Mouse (Mus musculus) granulocyte monocyte progenitor cell, adult 5-6 weeks (primary cell): ENCODE measurements around the gene Zfc3h1. TPM values are rescaled to one million over a fixed set of nuclear protein-coding genes. Genes with fewer than 3 reads are reported as not detected.

Experiments used
- ATAC-seq: replicated peaks from 2 replicates; pipeline ENCODE4 v1.8.0; 2016; ENCODE audit warnings: mild to moderate bottlenecking, moderate TSS enrichment, inconsistent platforms; ENCODE audit not compliant: poor library complexity, severe bottlenecking
- total RNA-seq, 2 experiments: library from RNA; stranded (forward) in 1 of 2; stranded (reverse) in 1 of 2; fragments of 200-712, 200-1000 nt in 1 of 2; fragments of >200 nt in 1 of 2; fragmentation: Nextera tagmentation in 1 of 2; gene quantifications; 2 replicates each; pipeline ENCODE4 v1.2.3; 2014 to 2017

Gene Zfc3h1
- total RNA-seq, 2 experiments from 2014 or later: 21.4 to 54.8 TPM

- ATAC-seq: no peak
Measured at GRCm38 (mm10) chr10:115473213-115473961, 88.6 kb downstream of the Zfc3h1 start.

GRCm38 (mm10) chr10:115475000-115475550 is 90.3 kb downstream of the Zfc3h1 start:
- no peak for ATAC-seq

- no peak for ATAC-seq
Measured at GRCm38 (mm10) chr10:115476506-115476905, 91.7 kb downstream of the Zfc3h1 start.

GRCm38 (mm10) chr10:115478441-115479141 is 93.8 kb downstream of the Zfc3h1 start:
- ATAC-seq: peak; percentile 22; the same call in 1 of the 2 replicates

Other genes starting within 250 kb of the Zfc3h1 start
- gene Tph2, start 199.9 kb upstream of the Zfc3h1 start, total RNA-seq (2014; fragmentation: Nextera tagmentation): not detected in 2 replicates
- not detected in 2 replicates for gene Tph2, start 199.9 kb upstream of the Zfc3h1 start, total RNA-seq (2017)
- gene Tbc1d15, start 133.5 kb upstream of the Zfc3h1 start, total RNA-seq (2014; fragmentation: Nextera tagmentation): 64.0 and 82.8 TPM in 2 replicates
- 52.2 and 55.0 TPM in 2 replicates for gene Tbc1d15, start 133.5 kb upstream of the Zfc3h1 start, total RNA-seq (2017)
- 60.9 and 70.6 TPM in 2 replicates for gene Rab21, start 69.4 kb upstream of the Zfc3h1 start, total RNA-seq (2014; fragmentation: Nextera tagmentation)
- gene Rab21, start 69.4 kb upstream of the Zfc3h1 start, total RNA-seq (2017): 42.5 and 47.1 TPM in 2 replicates
- gene Tmem19, start 22.5 kb upstream of the Zfc3h1 start, total RNA-seq (2014; fragmentation: Nextera tagmentation): 13.3 and 15.2 TPM in 2 replicates
- gene Tmem19, start 22.5 kb upstream of the Zfc3h1 start, total RNA-seq (2017): 13.0 and 23.7 TPM in 2 replicates
- gene Thap2, start 516 bp upstream of the Zfc3h1 start, total RNA-seq (2014; fragmentation: Nextera tagmentation): 11.6 and 12.4 TPM in 2 replicates
- 6.7 and 9.7 TPM in 2 replicates for gene Thap2, start 516 bp upstream of the Zfc3h1 start, total RNA-seq (2017)
- not detected in 2 replicates for gene A930009A15Rik, start 185.0 kb downstream of the Zfc3h1 start, total RNA-seq (2014; fragmentation: Nextera tagmentation)
- not detected in 2 replicates for gene A930009A15Rik, start 185.0 kb downstream of the Zfc3h1 start, total RNA-seq (2017)
- gene Lgr5, start 202.8 kb downstream of the Zfc3h1 start, total RNA-seq (2014; fragmentation: Nextera tagmentation): not detected in 2 replicates
- gene Lgr5, start 202.8 kb downstream of the Zfc3h1 start, total RNA-seq (2017): not detected in 2 replicates